Mouse (Mus musculus) C2C12 (cell line): ENCODE data around the gene Hmgb3.

Source experiments
- CTCF ChIP-seq: IDR thresholded peaks from one replicate; pipeline ENCODE4 v1.5.1; 2011; ENCODE audit not compliant: control insufficient read depth, insufficient read depth, insufficient read length
- MAX ChIP-seq: IDR thresholded peaks from one replicate; pipeline ENCODE4 v1.6.1; 2011; ENCODE audit warnings: mild to moderate bottlenecking, control low read depth
- MYOD1 ChIP-seq: IDR thresholded peaks from one replicate; pipeline ENCODE4 v1.6.1; 2011; ENCODE audit warnings: low read depth; ENCODE audit not compliant: control insufficient read depth, insufficient read length
- USF1 ChIP-seq: IDR thresholded peaks from one replicate; pipeline ENCODE4 v1.6.1; 2011; ENCODE audit warnings: low read depth, mild to moderate bottlenecking, control low read depth, moderate library complexity

DNA sequence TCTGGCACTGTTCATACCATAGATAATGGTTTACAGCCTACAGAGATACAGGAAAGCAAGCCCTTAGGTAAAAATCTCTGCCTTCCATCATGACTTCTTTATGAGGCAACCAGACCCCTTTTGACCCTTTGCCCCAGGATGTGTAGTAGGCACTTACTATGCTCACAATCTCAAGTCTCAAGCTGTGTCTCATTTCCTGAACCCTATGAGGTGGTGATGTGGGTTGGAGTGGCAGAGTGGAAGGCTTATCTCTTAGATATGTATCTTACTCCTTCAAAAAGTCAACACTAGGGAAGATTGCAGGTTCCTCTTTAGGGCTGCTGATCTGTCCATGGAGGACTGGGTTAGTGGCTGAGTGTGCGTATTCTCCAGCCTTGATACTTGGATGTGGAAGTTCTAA lies 5.1 kb downstream of the Hmgb3 start:
- TF ChIP-seq MYOD1 = no peak
- TF ChIP-seq CTCF = no peak
- no peak for TF ChIP-seq MAX
- TF ChIP-seq USF1 = no peak
